Mouse (Mus musculus): Measurements from ENCODE around the gene Glp2r.

Gene Glp2r

GRCm38 (mm10) chr11:67771053-67771452, at the start of gene Glp2r:
TSS of gene Glp2r (minus strand) at chr11:67771153.
- no peak for DNase-seq (ENCODE audit: low read depth, low spot score)

- peak; percentile 58 for DNase-seq (ENCODE audit: low read depth, low spot score)
These were observed 49.3 kb upstream of the Glp2r start for GRCm38 (mm10) chr11:67820221-67820620.

GRCm38 (mm10) chr11:67819604-67820003, 48.7 kb upstream of the Glp2r start:
- peak; percentile 43 for DNase-seq (ENCODE audit: low read depth, low spot score)

- DNase-seq (ENCODE audit: low read depth, low spot score) = no peak
These were observed 40.6 kb upstream of the Glp2r start for GRCm38 (mm10) chr11:67811535-67811934.

- no peak for DNase-seq (ENCODE audit: low read depth, low spot score)
These were observed 37.1 kb upstream of the Glp2r start for GRCm38 (mm10) chr11:67808051-67808450.

- peak; percentile 6 for DNase-seq (ENCODE audit: low read depth, low spot score)
These were observed 36.1 kb upstream of the Glp2r start for GRCm38 (mm10) chr11:67806832-67807597.

- peak; percentile 25 for DNase-seq (ENCODE audit: low read depth, low spot score)
These were observed 34.6 kb upstream of the Glp2r start for GRCm38 (mm10) chr11:67805538-67805937.

- no peak for DNase-seq (ENCODE audit: low read depth, low spot score)
These were observed 30.2 kb upstream of the Glp2r start for GRCm38 (mm10) chr11:67801169-67801568.

GRCm38 (mm10) chr11:67800130-67800723, 29.3 kb upstream of the Glp2r start:
- DNase-seq (ENCODE audit: low read depth, low spot score) = no peak

- no peak for DNase-seq (ENCODE audit: low read depth, low spot score)
These were observed 27.0 kb upstream of the Glp2r start, which contains the start of gene Dhrs7c for GRCm38 (mm10) chr11:67797931-67798330. TSS of gene Dhrs7c (plus strand) at chr11:67798187.

- no peak for DNase-seq (ENCODE audit: low read depth, low spot score)
These were observed 19.2 kb upstream of the Glp2r start for GRCm38 (mm10) chr11:67790182-67790581.

- no peak for DNase-seq (ENCODE audit: low read depth, low spot score)
These were observed 3.4 kb upstream of the Glp2r start, which contains the start of gene Gsg1l2 for GRCm38 (mm10) chr11:67774379-67774778. TSS of gene Gsg1l2 (plus strand) at chr11:67774608.

GRCm38 (mm10) chr11:67772577-67772976, 1.6 kb upstream of the Glp2r start:
- peak; percentile 49 for DNase-seq (ENCODE audit: low read depth, low spot score)

GRCm38 (mm10) chr11:67771691-67772090, 738 bp upstream of the Glp2r start:
- no peak for DNase-seq (ENCODE audit: low read depth, low spot score)

- peak; percentile 37 for DNase-seq (ENCODE audit: low read depth, low spot score)
These were observed 13.4 kb downstream of the Glp2r start for GRCm38 (mm10) chr11:67757373-67758167.

- no peak for DNase-seq (ENCODE audit: low read depth, low spot score)
These were observed 14.7 kb downstream of the Glp2r start for GRCm38 (mm10) chr11:67756287-67756686.

- DNase-seq (ENCODE audit: low read depth, low spot score) = no peak
These were observed 29.4 kb downstream of the Glp2r start for GRCm38 (mm10) chr11:67741569-67741968.

GRCm38 (mm10) chr11:67738846-67739490, 32.0 kb downstream of the Glp2r start:
- no peak for DNase-seq (ENCODE audit: low read depth, low spot score)

- no peak for DNase-seq (ENCODE audit: low read depth, low spot score)
These were observed 32.6 kb downstream of the Glp2r start for GRCm38 (mm10) chr11:67738345-67738744.

- DNase-seq (ENCODE audit: low read depth, low spot score) = no peak
These were observed 36.4 kb downstream of the Glp2r start for GRCm38 (mm10) chr11:67734597-67734996.

GRCm38 (mm10) chr11:67733726-67734125, 37.2 kb downstream of the Glp2r start:
- no peak for DNase-seq (ENCODE audit: low read depth, low spot score)

GRCm38 (mm10) chr11:67731056-67731455, 39.9 kb downstream of the Glp2r start:
- no peak for DNase-seq (ENCODE audit: low read depth, low spot score)
